32 mouse cellular contexts compared by ENCODE assay signal in genomic region chr2:45504468-45504867, GRCm38 (mm10).
"Had no signal": no experiment of that assay in that cellular context is flagged by ENCODE, and none has a peak within 500 bp of the region (broad histone marks: within the 10 kb centered on the region; RNA-seq: fewer than 3 reads in every experiment).

No protein-coding gene starts in this region.

- H3K4me2 ChIP-seq: limb, embryonic 12.5 days; limb, embryonic 13.5 days; limb, embryonic 15.5 days; liver, embryonic 11.5 days; liver, embryonic 12.5 days; liver, embryonic 13.5 days; liver, embryonic 15.5 days; lung, embryonic 14.5 days; lung, embryonic 15.5 days; midbrain, embryonic 12.5 days; midbrain, embryonic 13.5 days; midbrain, embryonic 15.5 days; neural tube, embryonic 12.5 days had no signal

- H3K9ac ChIP-seq: limb, embryonic 12.5 days; limb, embryonic 13.5 days; limb, embryonic 15.5 days; liver, embryonic 12.5 days; liver, embryonic 13.5 days; liver, embryonic 14.5 days; liver, embryonic 15.5 days; liver, postnatal 0 days; lung, embryonic 14.5 days; lung, embryonic 15.5 days; midbrain, embryonic 12.5 days; midbrain, embryonic 13.5 days; midbrain, embryonic 15.5 days; neural tube, embryonic 12.5 days had no signal

- H3K4me1 ChIP-seq: limb, embryonic 10.5 days; limb, embryonic 12.5 days; limb, embryonic 13.5 days; limb, embryonic 15.5 days; liver, embryonic 12.5 days; liver, embryonic 13.5 days; liver, embryonic 15.5 days; lung, embryonic 15.5 days; midbrain, embryonic 10.5 days; midbrain, embryonic 12.5 days; midbrain, embryonic 13.5 days; midbrain, embryonic 15.5 days; neural tube, embryonic 12.5 days had no signal

- DNase-seq: left cerebral cortex, postnatal 4 days; liver; liver, embryonic 13.5 days; liver, postnatal 0 days; lung, adult 18-20 months; lung, adult 2 months; lung, embryonic 14.5 days; lung, postnatal 10 days; lung, postnatal 14 days; lung, postnatal 36 days; lung, postnatal 4 days; midbrain, embryonic 14.5 days had no signal

- H3K27me3 ChIP-seq: limb, embryonic 12.5 days; limb, embryonic 13.5 days; limb, embryonic 15.5 days; liver, embryonic 12.5 days; liver, embryonic 13.5 days; liver, embryonic 15.5 days; lung, embryonic 15.5 days; megakaryocyte, embryonic 14.5 days; midbrain, embryonic 12.5 days; midbrain, embryonic 13.5 days; midbrain, embryonic 15.5 days; neural tube, embryonic 12.5 days had no signal

- ATAC-seq: liver, embryonic 12.5 days; liver, postnatal 0 days; lung, postnatal 0 days; midbrain, embryonic 13.5 days; midbrain, embryonic 15.5 days; midbrain, embryonic 16.5 days had no signal

- H3K9me3 ChIP-seq: limb, embryonic 10.5 days; limb, embryonic 12.5 days; limb, embryonic 13.5 days; limb, embryonic 15.5 days; liver, embryonic 12.5 days; liver, embryonic 13.5 days; liver, embryonic 15.5 days; lung, embryonic 15.5 days; midbrain, embryonic 10.5 days; midbrain, embryonic 12.5 days; midbrain, embryonic 13.5 days; midbrain, embryonic 15.5 days; neural tube, embryonic 12.5 days had no signal

- H3K36me3 ChIP-seq: limb, embryonic 10.5 days; limb, embryonic 12.5 days; limb, embryonic 13.5 days; limb, embryonic 15.5 days; liver, embryonic 12.5 days; liver, embryonic 13.5 days; liver, embryonic 15.5 days; lung, embryonic 15.5 days; midbrain, embryonic 10.5 days; midbrain, embryonic 12.5 days; midbrain, embryonic 13.5 days; midbrain, embryonic 15.5 days; neural tube, embryonic 12.5 days had no signal

- H3K4me3 ChIP-seq: left cerebral cortex, adult 2 months; limb, embryonic 10.5 days; limb, embryonic 12.5 days; limb, embryonic 13.5 days; limb, embryonic 15.5 days; liver, embryonic 12.5 days; liver, embryonic 13.5 days; liver, embryonic 15.5 days; lung, embryonic 15.5 days; megakaryocyte, embryonic 14.5 days; midbrain, embryonic 10.5 days; midbrain, embryonic 12.5 days; midbrain, embryonic 13.5 days; midbrain, embryonic 15.5 days; myocyte; neural tube, embryonic 12.5 days had no signal

- H3K27ac ChIP-seq: left cerebral cortex, adult 2 months; limb, embryonic 10.5 days; limb, embryonic 12.5 days; limb, embryonic 13.5 days; limb, embryonic 15.5 days; liver, embryonic 12.5 days; liver, embryonic 13.5 days; liver, embryonic 14.5 days; liver, embryonic 15.5 days; lung, embryonic 15.5 days; macrophage; midbrain, embryonic 10.5 days; midbrain, embryonic 12.5 days; midbrain, embryonic 13.5 days; midbrain, embryonic 15.5 days; neural tube, embryonic 12.5 days had no signal
